Mouse (Mus musculus) lung, postnatal 0 days (tissue): ENCODE measurements at regions not wholly inside any gene's neighbourhood (a gene's known extent, or its start where the extent isn't known, plus 50 kb on each side); places are given as distances from the start of the nearest gene placed in this dataset.
A peak's percentile ranks its signal among the peaks of the same experiment; 100 is the strongest.
"Not testable (repeated sequence)": the region's sequence is repeated elsewhere in the genome, so short reads cannot be mapped to it uniquely, and the experiment has no call there.

Experiments used
- ATAC-seq: fragments of 200-750 bp; cut with Nextera tagmentation; 2 replicates; pipeline ENCODE4 v1.8.0; 2017; ENCODE audit warnings: moderate library complexity
- DNase-seq: peaks from one replicate; pipeline ENCODE4 v3.0.0-alpha.2; 2016; ENCODE audit warnings: low spot score
- H3K27ac ChIP-seq: fragments of 300-500 bp; sonication (generic); 2 replicates; pipeline ENCODE4 v1.5.1; 2014; ENCODE audit warnings: antibody characterized with exemption, mild to moderate bottlenecking, low read length, mixed read lengths
- H3K27me3 ChIP-seq: fragments of 300-500 bp; sonication (generic); replicated peaks from 2 replicates; pipeline ENCODE4 v1.6.1; 2014; ENCODE audit warnings: low read length, mixed read lengths; ENCODE audit not compliant: insufficient read depth
- H3K36me3 ChIP-seq: fragments of 300-500 bp; sonication (generic); 2 replicates; pipeline ENCODE4 v1.6.1; 2014; ENCODE audit warnings: low read length, mixed read lengths; ENCODE audit not compliant: insufficient read depth
- H3K4me1 ChIP-seq: fragments of 300-500 bp; sonication (generic); 2 replicates; pipeline ENCODE4 v1.6.1; 2014; ENCODE audit warnings: antibody characterized with exemption, low read depth, low read length, mixed read lengths; ENCODE audit not compliant: insufficient read depth
- H3K4me2 ChIP-seq: fragments of 300-500 bp; sonication (generic); replicated peaks from 2 replicates; pipeline ENCODE4 v1.6.1; 2014; ENCODE audit warnings: low read depth, mild to moderate bottlenecking, low read length, moderate library complexity, mixed read lengths
- H3K4me3 ChIP-seq: fragments of 300-500 bp; sonication (generic); 2 replicates; pipeline ENCODE4 v1.5.1; 2014; ENCODE audit warnings: low read depth, low read length
- H3K9ac ChIP-seq: fragments of 300-500 bp; sonication (generic); replicated peaks from 2 replicates; pipeline ENCODE4 v1.6.1; 2014; ENCODE audit warnings: low read depth, mild to moderate bottlenecking
- H3K9me3 ChIP-seq: fragments of 300-500 bp; sonication (generic); 2 replicates; pipeline ENCODE4 v1.6.1; 2016; ENCODE audit warnings: low read length, mixed read lengths
- CTCF ChIP-seq: IDR thresholded peaks from 2 replicates; pipeline ENCODE4 v1.5.1; 2016; ENCODE audit warnings: antibody characterized with exemption, mild to moderate bottlenecking
- EP300 ChIP-seq: IDR thresholded peaks from 2 replicates; pipeline ENCODE4 v1.6.1; 2016; ENCODE audit warnings: antibody characterized with exemption, mild to moderate bottlenecking, control low read depth
- WGBS: fragments of 180-500 bp; shearing (Covaris S2); extraction: QIAGEN DNeasy Blood & Tissue Kit; methylation state at CpG from one replicate; pipeline ENCODE4 v1.1.7; 2014; 5-methylcytosine and 5-hydroxymethylcytosine counted together

DNA sequence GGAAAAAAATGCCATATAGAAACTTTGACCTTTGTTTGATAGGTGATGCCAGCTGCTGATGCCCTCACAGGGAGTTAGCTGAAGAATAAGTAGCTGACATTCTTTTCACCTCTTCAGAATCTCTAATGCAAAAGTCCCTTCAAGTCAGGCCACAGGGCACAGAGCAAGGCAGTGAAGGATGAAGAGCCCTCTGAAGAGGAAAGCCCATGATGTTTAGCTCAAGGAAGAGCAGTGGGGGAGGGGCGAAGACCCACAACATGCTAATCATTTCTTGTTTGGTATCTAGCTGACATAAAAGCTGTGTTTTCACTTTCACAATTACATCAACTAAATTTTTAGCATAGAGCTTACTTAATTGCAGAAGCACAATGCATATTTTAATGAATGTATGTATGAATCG, 1108.4 kb downstream of the Trim52 start:
- WGBS: 87% methylated on average over 2 of the region's 2 CpGs
- DNase-seq (no peak), ATAC-seq (no peak)

DNA sequence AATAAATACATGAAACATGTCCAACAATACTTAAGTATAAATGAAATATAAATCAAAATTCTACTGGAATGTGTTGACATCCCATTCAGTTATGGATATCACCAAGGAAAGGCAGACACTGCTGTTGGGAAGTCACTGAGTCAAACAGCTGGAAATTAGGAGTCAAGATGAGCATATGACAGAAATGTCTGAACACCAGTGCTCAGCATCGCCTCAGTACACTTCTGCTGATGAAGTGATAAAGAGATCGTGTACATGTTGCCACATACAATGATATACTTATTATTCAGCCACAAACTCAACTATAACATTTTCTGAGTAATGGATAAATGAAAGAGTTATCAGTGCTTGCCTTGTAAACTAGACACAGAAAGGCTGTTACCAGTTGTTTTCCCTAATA, 1158.2 kb downstream of the Trim52 start:
- WGBS: 51% methylated on average over 2 of the region's 2 CpGs
- no peak overlapping the region for H3K27ac ChIP-seq
- no peak overlapping the region for H3K9ac ChIP-seq
- ATAC-seq (no peak), DNase-seq (peak; percentile 22)
- H3K4me3 ChIP-seq: no peak overlapping the region
- no peak overlapping the region for H3K4me2 ChIP-seq
- no peaks in the 10 kb centered on the region for H3K9me3 ChIP-seq
- no peak for TF ChIP-seq CTCF
- TF ChIP-seq EP300: no peak
- no peaks in the 10 kb centered on the region for H3K4me1 ChIP-seq
- H3K36me3 ChIP-seq: no peaks in the 10 kb centered on the region
- H3K27me3 ChIP-seq: no peaks in the 10 kb centered on the region

More for the DNA sequence above, 1108.4 kb downstream of the Trim52 start:
- H3K4me3 ChIP-seq: no peak overlapping the region
- H3K9me3 ChIP-seq: no peaks in the 10 kb centered on the region
- no peaks in the 10 kb centered on the region for H3K36me3 ChIP-seq
- no peaks in the 10 kb centered on the region for H3K27me3 ChIP-seq
- H3K27ac ChIP-seq: no peak overlapping the region
- H3K9ac ChIP-seq: no peak overlapping the region
- TF ChIP-seq EP300 (no peak), CTCF (no peak)
- H3K4me1 ChIP-seq: no peaks in the 10 kb centered on the region
- no peak overlapping the region for H3K4me2 ChIP-seq

DNA sequence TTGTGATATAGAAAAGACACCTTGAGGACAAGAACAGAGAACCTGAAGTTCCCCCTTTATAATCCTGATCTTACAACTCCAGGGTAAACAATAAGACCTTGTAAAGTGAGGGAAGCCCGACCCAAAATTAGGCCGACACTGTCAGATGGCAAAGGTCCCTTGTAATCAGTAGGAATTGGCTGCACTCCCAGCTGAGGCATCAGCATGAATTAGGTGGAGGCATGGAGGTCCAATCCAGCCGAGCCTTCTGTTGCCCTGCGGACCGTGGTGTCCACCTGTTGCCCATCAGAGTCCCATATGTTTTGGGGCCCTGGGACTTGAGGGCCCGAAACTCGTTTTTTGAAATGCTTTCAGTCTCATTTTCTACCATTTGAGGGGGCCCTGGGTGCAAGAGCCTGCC, 1174.3 kb downstream of the Trim52 start:
- not testable (repeated sequence) for DNase-seq, H3K9me3 ChIP-seq, H3K9ac ChIP-seq, ATAC-seq, H3K4me1 ChIP-seq, H3K36me3 ChIP-seq, H3K4me2 ChIP-seq, H3K4me3 ChIP-seq, H3K27ac ChIP-seq, H3K27me3 ChIP-seq
- 84% methylated on average over 7 of the region's 7 CpGs for WGBS

DNA sequence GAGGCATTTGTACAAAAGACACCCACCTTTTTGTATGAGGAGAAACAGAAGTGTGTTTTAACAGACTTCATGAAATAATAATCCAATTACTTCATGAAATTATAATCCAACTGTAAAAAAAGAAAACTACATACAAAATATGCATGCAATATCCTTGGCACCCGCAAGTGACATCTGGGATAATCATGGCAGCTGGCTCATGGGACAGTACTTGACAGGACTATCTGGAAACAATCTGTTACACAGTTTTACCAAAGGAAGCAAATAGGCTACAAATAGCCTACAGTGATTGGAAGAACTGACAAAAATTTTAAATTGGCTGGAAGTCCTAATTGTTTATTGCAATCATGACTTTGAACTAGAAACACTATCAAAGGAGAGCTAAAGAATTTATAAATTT, 1223.3 kb downstream of the Trim52 start:
- DNase-seq (no peak), ATAC-seq (no peak)
- Histone ChIP-seq H3K4me3 (no peak overlapping the region), H3K4me1 (no peaks in the 10 kb centered on the region), H3K9ac (no peak overlapping the region), H3K36me3 (no peaks in the 10 kb centered on the region), H3K9me3 (no peaks in the 10 kb centered on the region), H3K4me2 (no peak overlapping the region), H3K27me3 (no peaks in the 10 kb centered on the region), H3K27ac (no peak overlapping the region)
- 81% methylated on average over 1 of the region's 1 CpGs for WGBS
- no peak for TF ChIP-seq CTCF
- TF ChIP-seq EP300: no peak

DNA sequence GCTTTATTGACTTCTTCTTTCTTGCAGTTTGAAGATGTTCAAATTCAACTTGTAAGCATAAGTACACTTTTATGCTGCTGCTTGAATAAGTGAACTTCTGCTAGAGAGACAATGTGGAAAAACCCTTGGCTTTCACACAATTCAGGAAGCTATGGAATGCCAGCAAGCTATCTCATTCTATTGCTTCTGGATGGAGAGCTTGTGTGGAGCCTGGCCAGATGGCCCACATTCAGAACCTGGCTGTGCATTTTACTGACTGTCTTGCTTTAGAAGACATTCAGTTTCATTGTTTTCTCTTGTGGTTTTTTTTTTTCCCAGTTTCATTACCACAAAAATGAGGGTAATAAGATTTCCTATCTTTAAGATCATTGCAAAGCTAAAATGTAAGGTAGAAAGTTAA, 1234.2 kb downstream of the Trim52 start:
- Histone ChIP-seq H3K4me1 (no peaks in the 10 kb centered on the region), H3K4me3 (no peak overlapping the region), H3K9me3 (no peaks in the 10 kb centered on the region), H3K9ac (no peak overlapping the region), H3K36me3 (no peaks in the 10 kb centered on the region), H3K27me3 (no peaks in the 10 kb centered on the region), H3K27ac (no peak overlapping the region), H3K4me2 (no peak overlapping the region)
- DNase-seq (no peak), ATAC-seq (no peak)
- TF ChIP-seq EP300 (no peak), CTCF (no peak)

DNA sequence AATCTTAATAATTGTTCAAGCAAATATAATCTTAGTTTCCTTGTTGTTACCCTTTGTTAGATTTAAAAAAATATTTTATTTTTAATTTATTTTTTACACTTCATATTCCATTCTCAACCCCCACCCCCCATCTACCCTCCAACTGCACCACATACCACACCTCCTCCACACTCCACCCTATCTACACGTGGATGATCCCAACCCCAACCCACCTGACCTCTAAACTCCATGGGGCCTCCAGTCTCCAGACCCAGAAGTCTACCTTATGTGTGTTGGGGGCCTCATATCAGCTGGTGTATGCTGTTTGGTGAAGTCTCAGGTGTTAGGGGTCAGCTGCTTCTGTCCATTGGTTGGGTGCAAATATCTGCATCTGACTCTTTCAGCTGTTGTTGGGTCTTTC, 1256.8 kb downstream of the Trim52 start:
- no peak for ATAC-seq
- 27% methylated on average over 1 of the region's 1 CpGs for WGBS
- no peak for TF ChIP-seq EP300
- Histone ChIP-seq H3K36me3 (no peaks in the 10 kb centered on the region), H3K9me3 (no peaks in the 10 kb centered on the region), H3K4me3 (no peak overlapping the region), H3K4me2 (no peak overlapping the region), H3K4me1 (no peaks in the 10 kb centered on the region), H3K9ac (no peak overlapping the region), H3K27me3 (no peaks in the 10 kb centered on the region), H3K27ac (no peak overlapping the region)
- no peak for DNase-seq
